In genomic region chr16:49520411-49520810, GRCm38 (mm10) we compare ENCODE assay signal across 27 mouse cellular contexts.
DNase-seq lines count a peak whose midpoint lies in the region; ATAC-seq lines count a peak whose summit lies in the region.
"Had no signal": no experiment of that assay in that cellular context is flagged by ENCODE, and none has a peak within 500 bp of the region (broad histone marks: within the 10 kb centered on the region; RNA-seq: fewer than 3 reads in every experiment).

No protein-coding gene starts in this region.

- no peak overlapping the region for H3K4me3 ChIP-seq in kidney, embryonic 14.5 days (ENCODE audit: low read length)
- no peak overlapping the region for H3K4me3 ChIP-seq in kidney, embryonic 16.5 days (ENCODE audit: low read length)
- H3K4me3 ChIP-seq: embryonic facial prominence, embryonic 13.5 days; embryonic facial prominence, embryonic 15.5 days; erythroblast, embryonic 14.5 days; forebrain, embryonic 10.5 days; forebrain, embryonic 12.5 days had no signal

- H3K4me2 ChIP-seq in kidney, embryonic 14.5 days (replicated peaks; ENCODE audit: low read depth, low read length): no peak overlapping the region
- no peak overlapping the region for H3K4me2 ChIP-seq in kidney, embryonic 16.5 days (replicated peaks; ENCODE audit: low read depth, low read length)
- H3K4me2 ChIP-seq: embryonic facial prominence, embryonic 13.5 days; embryonic facial prominence, embryonic 15.5 days; forebrain, embryonic 12.5 days had no signal

- H3K27me3 ChIP-seq in kidney, embryonic 14.5 days (ENCODE audit: control insufficient read depth, insufficient read depth, low read length): no peaks in the 10 kb centered on the region
- no peaks in the 10 kb centered on the region for H3K27me3 ChIP-seq in kidney, embryonic 16.5 days (ENCODE audit: insufficient read depth, low read length)
- H3K27me3 ChIP-seq: CH12.LX; embryonic facial prominence, embryonic 13.5 days; embryonic facial prominence, embryonic 15.5 days; forebrain, embryonic 12.5 days had no signal

- peak; percentile 80 for ATAC-seq in kidney, embryonic 14.5 days (ENCODE audit: low FRiP score, low TSS enrichment)
- ATAC-seq in kidney, embryonic 16.5 days (ENCODE audit: low FRiP score, low TSS enrichment): peak; percentile 78; the same call in 1 of the 2 replicates
- peak; percentile 30; the same call in 1 of the 2 replicates for ATAC-seq in granulocyte monocyte progenitor cell, adult 5-6 weeks (replicated peaks; ENCODE audit: poor library complexity, severe bottlenecking)
- ATAC-seq: activated CD4-positive, CD25-positive, alpha-beta regulatory T cell, adult 4 months; CD4-positive, CD25-positive, alpha-beta regulatory T cell, adult 4 months; forebrain, embryonic 14.5 days; forebrain, embryonic 16.5 days; Patski had no signal

- WGBS in kidney, embryonic 14.5 days: 27% methylated on average over 3 of the region's 3 CpGs
- WGBS in kidney, embryonic 16.5 days: 38% methylated on average over 3 of the region's 3 CpGs

- H3K9ac ChIP-seq in kidney, embryonic 14.5 days (ENCODE audit: low read depth, low read length): no peak overlapping the region
- H3K9ac ChIP-seq in kidney, embryonic 16.5 days (replicated peaks; ENCODE audit: low read length): no peak overlapping the region
- H3K9ac ChIP-seq: embryonic facial prominence, embryonic 13.5 days; embryonic facial prominence, embryonic 15.5 days; forebrain, embryonic 12.5 days had no signal

- H3K4me1 ChIP-seq in kidney, embryonic 14.5 days (ENCODE audit: control insufficient read depth, insufficient read depth, low read length): no peaks in the 10 kb centered on the region
- no peaks in the 10 kb centered on the region for H3K4me1 ChIP-seq in kidney, embryonic 16.5 days (ENCODE audit: insufficient read depth, low read length)
- H3K4me1 ChIP-seq: embryonic facial prominence, embryonic 13.5 days; embryonic facial prominence, embryonic 15.5 days; forebrain, embryonic 12.5 days had no signal

- H3K36me3 ChIP-seq in kidney, embryonic 14.5 days (ENCODE audit: control insufficient read depth, insufficient read depth, low read length): no peaks in the 10 kb centered on the region
- no peaks in the 10 kb centered on the region for H3K36me3 ChIP-seq in kidney, embryonic 16.5 days (ENCODE audit: insufficient read depth, low read length)
- H3K36me3 ChIP-seq: embryonic facial prominence, embryonic 13.5 days; embryonic facial prominence, embryonic 15.5 days; forebrain, embryonic 10.5 days; forebrain, embryonic 12.5 days; G1E had no signal

- H3K27ac ChIP-seq in kidney, embryonic 14.5 days (ENCODE audit: low read depth, low read length): no peak overlapping the region
- no peak overlapping the region for H3K27ac ChIP-seq in kidney, embryonic 16.5 days (ENCODE audit: low read length)
- H3K27ac ChIP-seq: embryonic facial prominence, embryonic 13.5 days; embryonic facial prominence, embryonic 15.5 days; forebrain, embryonic 10.5 days; forebrain, embryonic 12.5 days had no signal

- DNase-seq in kidney, postnatal 4 days: no peak
- DNase-seq in kidney, postnatal 36 days: no peak
- DNase-seq: adrenal gland, adult 8-10 months; adrenal gland, postnatal 14 days; adrenal gland, postnatal 36 days; B cell, adult 2 months; cerebellum, adult 11-12 months; cerebellum, adult 2 months; cerebellum, adult 9-10 months; cerebellum, postnatal 10 days; cerebellum, postnatal 36 days; embryo, embryonic 11 days had no signal

- no peaks in the 10 kb centered on the region for H3K9me3 ChIP-seq in kidney, embryonic 14.5 days (ENCODE audit: control insufficient read depth, low read length)
- no peaks in the 10 kb centered on the region for H3K9me3 ChIP-seq in kidney, embryonic 16.5 days (ENCODE audit: low read length)
- H3K9me3 ChIP-seq: embryonic facial prominence, embryonic 13.5 days; embryonic facial prominence, embryonic 15.5 days; forebrain, embryonic 10.5 days; forebrain, embryonic 12.5 days; G1E had no signal

Comparison
In these comparisons a context has a peak if more than half of its experiments do, and no peak if none do; other contexts are left out.
1. ATAC-seq: peak in every context shown above with its lines; median percentile 80 in kidney, embryonic 14.5 days; 78 in kidney, embryonic 16.5 days; 30 in granulocyte monocyte progenitor cell, adult 5-6 weeks.